Mouse (Mus musculus) urinary bladder, postnatal 4 days (tissue): Measurements from ENCODE around the gene Agbl1.
A peak's percentile ranks its signal among the peaks of the same experiment; 100 is the strongest.
"Not testable (repeated sequence)": the region's sequence is repeated elsewhere in the genome, so short reads cannot be mapped to it uniquely, and the experiment has no call there.

Source experiments
- DNase-seq, 2 experiments: peaks; one replicate each; pipeline ENCODE4 v3.0.0; 2021 to 2022; ENCODE audit warnings: low spot score in 2 of 2

Agbl1 gene

DNA sequence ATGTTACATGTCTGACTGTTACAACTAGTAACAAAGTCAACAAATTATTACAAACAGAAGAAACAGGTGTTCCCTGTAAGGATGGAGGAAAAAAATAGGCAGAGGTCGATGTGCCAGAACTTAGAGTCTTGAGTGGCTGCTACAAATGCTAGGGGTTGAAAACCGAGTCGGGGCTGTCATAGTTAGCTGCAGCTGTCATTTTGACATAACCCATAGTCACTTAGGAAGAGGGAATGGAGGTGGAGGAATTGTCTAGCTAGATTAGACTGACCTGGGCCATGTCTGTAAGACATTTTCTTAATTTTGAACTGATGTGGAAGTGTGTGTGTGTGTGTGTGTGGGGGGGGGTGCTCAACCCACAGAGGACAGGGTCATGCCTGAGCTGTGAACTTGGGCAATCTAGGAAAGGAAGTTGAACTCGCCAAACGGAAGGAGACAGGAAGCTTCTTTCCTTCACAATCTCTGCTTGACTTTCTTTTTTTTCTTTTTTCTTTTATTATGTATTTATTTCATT, 364.9 kb downstream of the Agbl1 start:
- DNase-seq: no peak

DNA sequence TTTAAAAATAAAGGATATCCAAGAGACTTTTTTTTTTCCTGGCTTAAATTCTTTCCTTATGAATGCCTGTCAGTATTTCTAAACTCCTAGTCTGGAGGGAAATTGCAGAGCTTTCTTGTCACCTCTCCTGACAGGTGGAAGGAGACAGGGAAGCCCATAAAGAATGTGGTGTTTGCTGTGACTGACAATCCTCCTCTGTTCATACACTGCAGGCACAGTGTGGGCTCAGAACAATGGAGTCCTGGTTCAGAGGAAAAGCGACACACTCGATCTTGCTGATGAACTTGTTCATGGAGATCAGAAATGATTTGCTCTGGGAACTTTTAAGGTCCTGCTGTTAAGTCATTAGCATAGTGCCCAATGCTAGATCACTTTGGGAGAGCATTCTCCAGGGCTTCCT, 368.1 kb downstream of the Agbl1 start:
- DNase-seq: no peak

DNA sequence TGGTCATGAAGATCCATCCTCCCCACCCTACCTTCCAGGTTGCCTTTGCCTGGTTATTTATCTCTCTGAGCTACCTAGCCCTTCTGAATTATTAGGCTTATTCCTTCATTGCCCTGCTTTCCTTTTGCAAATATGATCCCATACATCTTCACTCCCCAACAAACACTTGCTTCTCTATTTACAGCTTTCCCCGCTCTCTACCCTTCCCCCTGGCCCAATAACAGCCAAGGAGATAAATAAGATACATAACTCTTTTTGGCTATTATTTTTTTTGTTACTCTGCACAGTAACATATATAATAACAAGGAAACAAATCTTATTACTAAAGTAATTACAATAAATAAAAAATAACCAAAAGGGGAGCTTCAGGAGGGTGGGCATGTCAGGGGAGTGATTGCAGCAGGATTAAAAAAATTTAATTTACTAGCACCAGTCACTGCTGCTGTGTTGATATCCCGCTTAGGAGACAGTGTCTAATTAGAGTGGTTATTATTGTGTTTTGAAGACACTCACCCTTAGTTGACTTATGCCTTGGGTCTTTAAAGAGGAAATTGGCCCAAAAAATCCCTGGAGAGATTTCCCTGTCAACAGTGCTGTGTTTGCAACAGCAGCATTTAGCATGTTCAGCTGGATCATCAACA, 370.5 kb downstream of the Agbl1 start:
- no peak for DNase-seq

DNA sequence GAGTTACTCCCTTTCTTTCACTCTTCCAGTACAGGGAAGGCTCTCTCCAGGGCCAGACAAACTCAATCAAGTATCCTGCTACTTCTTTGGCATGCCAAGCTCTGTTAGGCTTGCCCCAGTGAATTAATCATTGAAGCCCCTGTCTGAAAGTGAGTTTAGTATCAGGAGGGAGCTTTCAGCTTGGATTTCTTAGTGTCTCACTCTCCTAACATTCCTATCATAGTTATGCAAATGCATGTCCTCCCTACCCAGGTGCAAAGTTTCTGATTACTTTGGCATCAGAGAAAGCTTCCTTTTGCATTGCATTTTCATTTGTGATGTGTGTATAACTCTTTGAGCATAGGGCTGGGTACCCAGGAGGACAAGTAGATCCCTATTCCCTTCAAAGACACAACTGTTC, 399.8 kb downstream of the Agbl1 start:
- DNase-seq: no peak

DNA sequence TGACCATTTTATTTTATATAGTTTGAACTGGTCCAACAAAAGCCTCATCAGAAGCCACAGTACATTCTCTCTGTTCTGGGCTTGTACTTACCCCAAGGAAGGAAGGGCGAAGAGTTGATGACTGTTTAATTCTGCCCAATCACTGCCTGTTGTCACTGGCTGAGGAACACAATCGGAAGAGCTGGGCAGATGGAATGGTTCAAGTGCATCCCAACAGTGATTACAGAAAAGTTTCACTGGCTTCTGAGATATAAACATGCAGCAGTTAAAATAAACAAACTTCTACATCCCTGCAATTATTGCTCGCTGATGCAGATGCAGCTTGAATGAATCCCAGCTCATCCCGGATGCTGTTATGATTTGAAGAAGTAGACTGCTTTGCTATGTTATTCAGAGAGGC, 421.3 kb downstream of the Agbl1 start:
- no peak for DNase-seq

DNA sequence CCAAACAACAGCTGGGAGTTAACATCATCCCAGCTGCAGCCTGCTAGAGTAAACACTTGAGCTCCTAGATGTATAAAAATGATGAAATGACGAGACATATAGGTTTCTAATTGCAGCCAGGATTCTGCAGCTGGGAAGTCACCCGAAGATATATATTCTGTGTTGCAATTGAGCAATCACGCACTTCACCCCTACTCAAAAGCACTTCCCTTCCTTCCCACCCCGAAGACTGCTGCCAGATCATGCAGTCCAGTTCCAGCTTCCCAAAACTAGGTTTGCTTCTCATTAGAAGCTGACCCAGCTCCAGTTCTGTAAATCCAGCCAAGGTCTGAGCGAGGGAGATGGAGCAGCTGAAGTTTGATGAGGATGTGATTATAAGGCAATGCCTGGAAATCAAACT, 431.4 kb downstream of the Agbl1 start:
- DNase-seq: peak in 1 of 2 experiments; percentile 26

DNA sequence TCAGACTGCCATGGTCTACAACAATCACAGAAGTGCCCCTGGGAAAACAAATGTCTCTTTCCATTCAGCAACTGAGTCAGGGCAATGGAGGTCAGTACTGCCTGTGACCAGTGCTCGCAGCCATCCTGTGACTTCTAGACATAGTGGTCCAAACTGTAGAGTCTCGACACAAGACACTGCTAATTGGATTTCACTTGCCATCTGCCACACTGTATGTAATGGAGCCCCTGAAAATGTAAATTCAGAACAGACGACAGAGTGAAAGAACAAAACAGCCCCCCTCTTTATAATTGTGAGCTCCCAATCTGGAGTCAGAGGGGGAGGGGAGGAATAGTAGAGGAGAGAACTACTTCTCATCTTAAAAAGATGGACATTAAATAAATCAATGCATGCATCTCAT, 445.2 kb downstream of the Agbl1 start:
- no peak for DNase-seq

DNA sequence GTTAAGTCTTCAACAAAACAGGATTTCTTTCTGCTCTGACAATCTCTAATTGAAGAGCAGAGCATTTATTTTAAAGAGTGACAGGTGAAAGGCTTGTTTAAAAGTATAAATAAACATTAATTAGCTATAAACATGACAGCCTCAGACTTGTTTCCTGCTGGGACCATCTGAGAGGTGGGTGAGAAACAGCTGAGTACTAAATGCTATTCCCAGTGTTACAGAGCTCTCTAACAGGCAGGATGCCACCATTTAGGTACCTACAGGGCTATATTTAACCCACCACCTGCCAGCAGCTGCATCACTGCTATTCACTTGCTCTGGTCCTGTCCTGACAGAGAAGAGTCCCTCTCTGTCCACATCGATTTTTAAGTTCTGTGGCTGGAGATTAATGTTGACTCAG, 471.5 kb downstream of the Agbl1 start:
- DNase-seq: no peak

DNA sequence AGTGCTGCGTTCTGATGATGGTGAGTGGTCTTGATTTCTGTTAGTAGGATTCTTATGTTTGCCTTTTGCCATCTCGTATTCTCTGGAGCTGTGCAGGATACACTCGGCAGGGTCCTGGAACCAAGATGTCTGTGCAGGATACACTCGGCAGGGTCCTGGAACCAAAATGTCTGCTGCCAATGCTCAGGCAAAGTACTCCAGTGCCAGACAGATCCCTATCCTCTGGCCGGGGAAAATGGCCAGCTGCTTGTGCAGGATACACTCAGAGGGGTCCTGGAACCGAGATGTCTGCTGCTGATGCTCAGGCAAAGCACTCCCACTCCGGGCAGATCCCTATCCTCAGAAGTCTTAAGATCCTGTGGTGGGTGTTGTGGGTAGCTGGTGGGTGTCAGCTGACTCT, 502.5 kb downstream of the Agbl1 start:
- DNase-seq: not testable (repeated sequence)

DNA sequence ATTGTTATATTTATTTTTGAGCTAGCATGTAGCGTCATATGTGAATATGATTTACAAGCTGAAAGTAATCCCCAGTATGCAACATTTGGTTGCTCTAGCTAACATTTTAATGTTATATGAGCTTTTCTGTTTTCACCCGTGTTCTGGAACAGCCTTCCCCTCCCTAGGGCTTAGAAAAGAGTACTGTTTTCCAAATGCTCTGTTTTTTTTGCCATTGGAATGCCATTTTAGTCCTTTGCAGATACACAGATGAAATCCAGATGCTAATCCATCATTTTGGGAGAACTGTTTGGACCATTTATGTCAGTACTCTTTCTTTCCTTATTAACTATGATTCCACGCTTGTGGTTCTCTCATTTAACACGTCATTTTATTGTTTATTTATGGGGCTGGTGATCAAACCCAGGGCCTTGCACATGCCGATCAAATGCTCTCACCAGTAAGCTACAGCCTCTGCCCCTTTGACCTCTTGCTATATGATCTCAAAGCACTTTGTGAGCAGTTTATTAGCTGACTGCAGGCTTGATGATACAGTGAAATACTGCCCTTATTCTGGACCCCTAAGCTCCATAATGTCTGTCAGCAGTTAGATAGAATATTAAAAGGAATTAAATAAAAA, 547.7 kb downstream of the Agbl1 start:
- no peak for DNase-seq

DNA sequence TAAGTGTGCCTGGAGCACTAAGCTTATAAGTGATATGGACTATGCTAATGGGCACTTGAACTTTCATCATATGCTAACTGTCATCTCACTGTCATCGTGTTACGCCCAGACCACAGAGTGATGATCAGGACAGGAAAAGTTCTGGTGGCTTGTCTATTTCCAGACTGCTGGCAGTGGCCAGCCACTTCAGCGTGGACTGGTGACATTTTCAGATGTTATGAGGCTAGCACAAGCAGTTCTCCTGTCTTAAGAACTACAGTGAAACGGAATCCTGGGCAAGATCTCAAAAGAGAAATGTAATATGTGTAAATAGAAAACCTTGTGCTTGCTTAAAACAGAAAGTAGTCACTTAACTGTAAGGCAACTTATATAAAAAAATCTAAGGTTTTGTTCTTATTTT, 550.8 kb downstream of the Agbl1 start:
- no peak for DNase-seq

DNA sequence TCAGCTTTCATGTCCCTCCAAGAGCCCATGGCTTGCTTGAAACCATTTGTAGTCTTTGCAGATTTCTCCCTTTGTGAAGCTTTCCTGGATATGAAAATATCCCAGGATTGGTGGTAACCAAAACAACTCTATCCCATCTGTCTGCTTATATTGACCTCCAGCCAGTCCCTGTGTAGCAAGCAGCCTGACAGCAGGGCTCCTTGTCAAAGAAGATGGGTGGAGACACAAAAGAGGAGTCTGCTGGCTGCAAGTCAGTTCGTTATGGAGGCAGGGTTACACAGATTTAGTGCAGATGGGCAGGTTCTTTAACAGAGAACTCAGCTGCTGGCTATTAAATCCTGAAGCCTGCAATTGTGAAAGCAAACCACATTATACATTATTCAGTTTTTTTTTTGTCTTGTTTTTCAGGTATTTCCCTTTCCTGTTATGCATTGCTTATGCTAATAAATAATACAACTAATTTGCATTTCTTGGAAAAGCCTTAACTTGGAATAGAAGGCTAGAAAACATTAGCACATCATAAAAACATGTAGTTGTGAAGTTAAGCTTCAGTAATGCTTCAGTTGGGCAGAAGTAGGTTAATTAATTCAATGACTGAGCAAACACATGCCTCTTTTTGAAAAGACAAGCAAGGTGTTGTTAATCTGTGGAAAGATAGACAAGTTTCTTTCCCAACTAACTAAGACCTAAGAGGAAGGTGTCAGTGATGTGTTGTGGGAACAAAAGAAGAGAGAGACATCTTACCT, 559.0 kb downstream of the Agbl1 start:
- no peak for DNase-seq

DNA sequence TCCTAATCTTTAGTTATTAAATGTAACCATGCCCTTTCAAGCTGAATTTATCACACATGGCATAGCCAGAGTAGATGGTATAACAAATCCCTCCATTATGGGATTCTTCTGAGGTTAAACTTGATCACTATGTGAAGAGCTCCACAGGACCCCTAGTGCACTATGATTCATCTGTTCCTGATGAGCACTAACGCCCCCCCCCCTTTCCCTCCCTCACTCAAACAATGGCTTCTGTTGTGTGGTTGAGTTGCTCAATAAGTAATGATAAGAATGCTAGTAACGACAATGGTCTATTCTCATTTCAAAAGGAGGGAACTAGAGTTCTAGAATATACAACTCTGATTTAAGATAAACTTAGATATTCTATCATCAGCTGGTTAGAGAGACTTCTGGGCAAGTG, 560.4 kb downstream of the Agbl1 start:
- DNase-seq: no peak

DNA sequence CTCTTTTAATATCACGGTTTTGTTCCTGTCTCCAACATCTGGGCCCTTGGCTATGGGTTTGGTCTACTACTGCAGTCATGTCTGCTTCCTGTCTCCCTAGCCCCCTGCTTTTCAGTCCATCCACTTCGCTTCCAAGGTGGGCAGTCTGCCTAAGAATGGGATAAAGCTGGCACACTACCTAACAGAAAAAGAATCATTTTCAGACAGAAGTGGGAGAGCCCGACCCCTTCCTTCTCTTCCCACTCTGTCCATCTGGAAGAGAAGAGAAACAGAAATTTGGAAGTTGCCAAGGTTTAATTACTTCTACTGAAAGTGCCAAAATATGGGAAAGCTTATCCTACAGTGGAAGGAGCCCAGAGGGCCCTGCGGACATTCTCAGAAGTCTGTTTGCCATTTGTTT, 561.6 kb downstream of the Agbl1 start:
- peak in 1 of 2 experiments; percentile 22 for DNase-seq

DNA sequence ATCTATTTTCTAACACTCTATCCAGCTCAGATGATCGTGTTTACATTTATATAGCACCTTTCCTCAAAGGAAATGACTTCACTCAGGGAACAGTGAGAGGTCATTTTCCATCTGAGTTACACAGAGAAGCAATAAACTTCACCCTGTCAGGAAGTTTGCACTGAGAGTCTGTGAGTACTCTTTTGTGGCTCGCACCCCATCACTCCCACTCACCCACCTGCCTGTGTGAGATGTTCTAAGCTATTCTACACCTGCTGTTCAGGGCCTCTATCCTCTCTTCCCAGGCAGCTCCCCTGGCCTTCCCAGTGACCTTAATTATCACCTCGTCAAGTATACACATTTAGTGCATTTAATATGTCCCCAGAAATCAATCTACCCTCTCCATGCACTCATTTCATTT, 580.3 kb downstream of the Agbl1 start:
- DNase-seq: no peak

DNA sequence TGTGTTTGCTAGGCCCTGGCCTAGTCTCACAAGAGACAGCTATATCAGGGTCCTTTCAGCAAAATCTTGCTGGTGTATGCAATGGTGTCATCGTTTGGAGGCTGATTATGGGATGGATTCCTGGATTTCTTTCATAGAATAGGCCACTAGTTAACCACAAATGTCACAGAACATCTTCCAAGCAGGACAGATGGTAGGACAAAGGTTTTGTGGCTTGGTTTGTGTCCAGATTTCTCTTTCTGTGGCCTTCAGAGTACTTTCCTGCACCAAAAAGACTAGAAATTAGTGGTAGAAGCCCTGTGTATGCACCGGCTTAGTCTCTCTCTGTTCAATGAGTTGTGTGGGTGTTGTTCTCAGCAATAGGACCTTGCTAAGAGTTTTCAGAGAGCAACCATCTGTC, 590.9 kb downstream of the Agbl1 start:
- no peak for DNase-seq

DNA sequence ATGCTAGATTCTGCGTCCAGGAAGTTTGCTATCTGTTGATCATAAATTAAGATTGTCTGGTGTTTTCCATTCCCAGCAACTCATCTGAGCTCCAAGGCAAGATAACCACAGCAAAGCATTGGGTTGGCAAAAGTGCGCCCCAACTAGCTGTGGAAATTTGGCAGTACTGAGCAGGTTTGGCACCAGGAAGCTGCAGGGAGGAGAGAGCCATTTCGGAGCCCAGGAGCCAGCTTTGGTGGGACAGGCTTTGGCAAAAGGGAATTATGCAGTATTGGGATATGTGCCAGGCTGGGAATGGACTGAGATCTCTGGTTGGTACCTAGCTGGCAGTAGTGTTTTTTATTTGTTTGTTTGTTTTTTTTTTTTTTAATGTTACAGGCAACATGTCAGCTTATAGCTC, 612.5 kb downstream of the Agbl1 start:
- no peak for DNase-seq

DNA sequence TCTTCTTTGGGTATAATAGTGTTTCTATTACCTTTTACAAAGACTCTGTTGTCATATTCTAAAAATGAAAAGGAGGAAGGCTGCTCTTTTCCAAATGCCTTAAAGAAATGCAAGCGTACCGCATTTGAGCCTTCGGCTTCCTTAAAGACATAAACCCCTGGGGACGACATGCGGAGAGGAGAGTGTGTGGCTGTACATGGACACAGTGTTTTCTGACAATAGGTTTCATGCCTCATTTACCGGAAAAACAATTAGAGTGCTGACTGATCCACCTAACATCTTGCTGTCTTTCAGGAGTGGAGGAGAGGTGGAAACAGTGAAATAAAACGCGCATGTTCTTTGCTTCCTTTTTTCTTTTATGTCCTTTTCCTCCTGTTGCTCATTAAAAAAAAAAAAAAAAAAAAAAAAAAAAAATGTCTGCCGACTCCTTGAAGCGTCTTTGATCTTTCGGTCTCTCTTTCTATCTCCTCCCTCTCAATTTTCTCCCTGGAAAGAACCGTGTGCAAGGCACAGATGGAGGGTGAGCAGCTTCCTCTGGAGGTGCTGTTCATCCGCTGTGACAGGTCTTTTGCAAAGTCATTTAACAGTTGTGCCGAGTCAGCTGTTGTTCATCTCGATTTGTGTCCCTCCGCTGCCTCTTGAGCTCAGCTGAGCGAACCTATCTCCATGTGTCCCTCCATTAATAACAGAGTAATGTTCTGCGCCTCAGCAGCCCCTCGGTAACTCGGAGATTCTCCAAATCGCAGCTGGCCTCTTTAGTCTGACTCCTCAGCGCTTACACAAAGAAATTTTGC, 659.9 kb downstream of the Agbl1 start:
- DNase-seq: no peak

DNA sequence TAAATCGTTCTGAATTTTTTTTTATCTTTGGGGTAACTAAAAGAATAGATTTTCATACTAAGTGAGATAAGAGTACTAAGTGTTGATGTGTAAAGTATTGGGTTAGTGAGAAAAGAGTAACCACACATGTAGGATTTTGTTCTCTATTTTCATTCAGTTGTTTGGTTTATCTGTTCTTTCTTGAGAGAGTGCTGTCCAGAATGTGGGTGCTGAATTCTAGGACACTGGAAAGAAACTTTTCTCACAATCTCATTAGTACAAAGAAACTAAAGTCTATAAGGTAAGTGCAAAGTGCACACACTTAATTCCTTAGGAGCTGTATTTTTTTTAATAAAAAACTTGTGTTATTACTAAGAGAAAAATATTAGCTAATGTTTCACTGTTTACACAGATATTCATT, 674.4 kb downstream of the Agbl1 start:
- no peak for DNase-seq

DNA sequence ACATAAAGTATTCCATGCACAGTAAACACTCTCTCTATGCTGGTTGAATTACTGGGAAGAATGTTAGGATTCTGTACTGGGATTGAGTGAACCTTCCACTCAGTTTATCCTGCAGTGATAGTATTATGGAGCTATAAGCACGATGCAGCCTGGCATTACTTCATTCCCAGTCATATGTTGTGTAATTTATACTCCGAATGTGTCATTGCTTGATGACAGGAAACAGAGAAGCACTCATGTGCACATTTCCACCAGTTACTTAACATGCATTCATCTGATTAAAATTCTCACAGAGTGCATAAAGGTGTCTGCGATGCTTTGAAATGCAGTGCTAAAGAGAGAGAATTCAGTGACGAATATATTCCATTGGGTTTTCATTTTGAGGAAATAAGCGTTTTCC, 682.0 kb downstream of the Agbl1 start:
- no peak for DNase-seq

DNA sequence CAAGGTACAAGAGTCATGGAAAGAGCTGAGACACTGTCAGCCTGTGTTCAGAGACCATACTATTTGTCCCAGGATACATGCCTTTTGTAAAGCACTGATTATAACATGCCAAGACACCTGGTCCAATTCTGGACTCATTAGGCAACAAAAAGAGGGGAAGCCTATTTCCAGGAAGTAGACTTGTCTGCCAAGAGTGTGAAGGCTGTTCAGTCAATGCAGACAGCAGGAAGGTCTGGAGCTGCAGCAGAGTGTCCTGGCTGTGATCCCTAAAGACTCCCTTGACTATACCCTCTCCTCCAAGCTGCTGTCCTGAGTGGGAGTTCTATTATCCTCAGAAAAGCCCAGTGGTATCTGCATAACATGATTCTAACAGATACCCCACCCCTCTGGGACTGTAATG, 689.2 kb downstream of the Agbl1 start:
- DNase-seq: no peak

DNA sequence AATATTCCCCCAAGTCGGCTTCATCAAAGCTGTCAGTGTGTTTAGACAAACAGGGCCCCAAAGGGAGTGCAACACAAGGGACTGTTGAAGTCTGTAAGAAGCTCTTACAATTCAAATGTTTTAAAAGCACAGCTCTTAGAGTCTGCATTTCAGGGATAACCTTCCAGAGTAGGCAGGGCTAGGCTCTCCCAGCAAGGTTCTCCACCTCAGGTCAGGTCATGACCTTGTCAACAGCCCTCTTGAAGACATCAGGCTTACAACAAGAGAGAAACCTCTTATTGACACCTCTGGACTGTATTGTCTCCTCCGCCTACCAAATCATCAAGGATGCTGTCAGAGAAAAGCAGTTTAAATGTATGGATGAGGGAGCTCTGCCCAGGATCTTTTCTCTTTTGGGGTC, 692.0 kb downstream of the Agbl1 start:
- no peak for DNase-seq
